Mouse (Mus musculus): ENCODE data around the gene Tmsb15b2. TPM values are rescaled to one million over a fixed set of nuclear protein-coding genes. Genes with fewer than 3 reads are reported as not detected.

Gene Tmsb15b2
- polyA plus RNA-seq, 1 experiment from 2014 or later: 76.2 TPM

DNA sequence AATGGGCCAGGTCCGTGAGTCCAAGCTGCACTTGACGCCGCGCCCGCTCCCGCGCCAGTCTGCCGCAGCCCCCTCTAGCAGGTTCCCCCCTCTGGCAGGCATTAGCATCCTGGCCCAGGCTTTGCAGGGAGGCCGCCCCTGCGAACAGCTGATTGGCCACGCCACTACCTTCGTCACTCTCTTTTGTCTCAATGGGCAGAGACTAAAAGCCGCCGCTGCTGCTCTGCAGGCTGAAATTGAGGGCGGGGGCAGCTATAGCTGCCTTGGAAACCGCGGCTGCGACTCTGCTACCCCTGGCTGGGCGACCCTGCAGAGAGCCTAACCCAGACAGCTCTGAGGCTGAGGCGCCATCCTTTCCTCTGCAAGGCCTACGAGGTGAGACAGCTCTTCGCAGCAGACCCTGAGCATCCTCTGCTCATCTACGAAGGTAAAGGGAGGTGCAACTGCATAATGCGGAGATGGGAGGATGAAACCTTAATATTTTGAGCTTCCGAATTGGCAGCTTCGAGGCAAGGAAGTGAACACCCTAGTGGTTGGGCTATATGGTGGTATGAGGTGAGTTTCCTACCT lies 17.8 kb upstream of the Tmsb15b2 start, which contains the start of gene Zcchc18:
Gene Zcchc18, plus strand, starts transcription at position 178 of the 570 bp plus-strand sequence.
- Histone ChIP-seq H3K9me3 (replicated peaks; ENCODE audit: low read length) (no peaks in the 10 kb centered on the region), H3K9ac (ENCODE audit: low read depth, low read length) (peak within 1 kb of the TSS; percentile 27; the same call in 1 of the 2 replicates), H3K36me3 (ENCODE audit: insufficient read depth, low read length) (no peaks in the 10 kb centered on the region), H3K4me3 (replicated peaks; ENCODE audit: low read depth, low read length) (peak within 1 kb of the TSS; percentile 32), H3K4me1 (replicated peaks; ENCODE audit: insufficient read depth, low read length) (no peaks in the 10 kb centered on the region), H3K27ac (no peak within 1 kb of the TSS), H3K4me2 (ENCODE audit: low read length) (peak within 1 kb of the TSS; percentile 57), H3K27me3 (ENCODE audit: insufficient read depth, low read length) (no peaks in the 10 kb centered on the region)
- WGBS: 24% methylated on average over 26 of the region's 26 CpGs
- no peak for TF ChIP-seq CTCF (IDR thresholded peaks at IDR 0.05; ENCODE audit: low read depth)
- DNase-seq (ENCODE audit: low spot score) (peak; percentile 76), ATAC-seq (replicated peaks; ENCODE audit: low FRiP score, low read depth) (peak; percentile 90)

DNA sequence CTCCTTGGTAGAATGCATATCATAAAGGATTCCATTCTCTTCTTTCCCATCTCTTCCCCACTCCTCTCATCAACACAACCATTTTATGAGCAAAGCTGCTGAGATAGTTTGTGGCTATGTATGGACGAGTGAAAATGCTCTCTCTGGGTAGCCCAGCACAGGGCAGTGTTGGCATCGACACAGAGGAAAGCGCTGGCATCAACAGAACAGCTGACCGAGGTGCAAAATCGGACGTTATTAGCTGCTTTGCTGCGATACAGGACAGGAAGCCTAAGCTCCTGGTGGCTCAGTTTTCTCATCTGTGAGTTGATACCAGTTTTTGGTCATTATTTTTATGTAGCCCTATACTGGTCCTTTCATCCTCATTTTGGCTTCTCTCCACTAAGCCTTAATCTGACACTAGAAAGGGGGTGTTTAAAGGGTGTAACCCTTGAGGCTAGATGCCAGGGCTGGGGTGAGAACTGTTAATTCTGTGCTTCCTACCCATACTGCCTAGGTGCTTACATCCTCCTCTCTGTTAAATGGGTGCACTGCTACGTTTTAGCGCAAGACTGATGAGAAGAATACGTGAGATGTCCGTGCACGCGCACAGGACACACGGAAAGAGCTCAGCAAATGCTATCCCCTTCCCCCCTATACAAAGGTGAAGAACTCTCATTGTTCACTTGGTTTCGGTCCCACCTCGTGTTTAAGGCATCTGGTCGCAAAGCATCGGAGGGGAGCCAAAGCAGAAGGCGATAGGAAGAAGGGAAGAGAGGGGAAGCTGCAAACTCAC lies 17.1 kb upstream of the Tmsb15b2 start:
- no peak overlapping the region for H3K27ac ChIP-seq
- peak overlapping the region; percentile 57 for H3K4me2 ChIP-seq (ENCODE audit: low read length)
- DNase-seq (ENCODE audit: low spot score) (no peak), ATAC-seq (replicated peaks; ENCODE audit: low FRiP score, low read depth) (0 out of 2 replicates have a peak, but pooled peaks have one; percentile 12)
- peak overlapping the region; percentile 27; the same call in 1 of the 2 replicates for H3K9ac ChIP-seq (ENCODE audit: low read depth, low read length)
- no peaks in the 10 kb centered on the region for H3K4me1 ChIP-seq (replicated peaks; ENCODE audit: insufficient read depth, low read length)
- TF ChIP-seq CTCF (IDR thresholded peaks at IDR 0.05; ENCODE audit: low read depth): no peak
- H3K4me3 ChIP-seq (replicated peaks; ENCODE audit: low read depth, low read length): peak overlapping the region; percentile 32
- no peaks in the 10 kb centered on the region for H3K36me3 ChIP-seq (ENCODE audit: insufficient read depth, low read length)
- no peaks in the 10 kb centered on the region for H3K27me3 ChIP-seq (ENCODE audit: insufficient read depth, low read length)
- WGBS: 33% methylated on average over 19 of the region's 19 CpGs
- no peaks in the 10 kb centered on the region for H3K9me3 ChIP-seq (replicated peaks; ENCODE audit: low read length)

DNA sequence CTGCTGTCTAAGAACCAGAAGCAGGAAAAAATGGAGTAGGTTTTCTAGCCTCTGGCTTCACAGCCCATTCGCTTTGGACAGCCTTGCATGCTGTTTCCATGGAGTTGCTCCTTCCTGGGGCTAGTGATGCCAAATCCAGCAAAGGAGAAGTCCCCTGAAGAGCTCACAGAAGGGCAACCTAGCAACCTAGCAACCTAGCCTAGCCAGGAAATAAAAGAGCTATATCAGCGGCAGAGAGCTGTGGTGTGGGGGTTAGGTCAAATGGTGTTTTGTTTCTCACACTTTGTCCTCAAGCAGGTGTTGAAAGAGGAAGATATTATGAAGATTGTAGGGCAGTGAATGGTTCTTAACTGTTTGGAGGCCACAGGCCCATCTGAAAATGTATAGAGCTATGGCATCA lies 16.0 kb upstream of the Tmsb15b2 start:
- WGBS: 67% methylated on average over 2 of the region's 2 CpGs
- Histone ChIP-seq H3K27ac (no peak overlapping the region), H3K36me3 (ENCODE audit: insufficient read depth, low read length) (no peaks in the 10 kb centered on the region), H3K9ac (ENCODE audit: low read depth, low read length) (no peak overlapping the region), H3K4me2 (ENCODE audit: low read length) (no peak overlapping the region), H3K4me1 (replicated peaks; ENCODE audit: insufficient read depth, low read length) (no peaks in the 10 kb centered on the region), H3K27me3 (ENCODE audit: insufficient read depth, low read length) (no peaks in the 10 kb centered on the region), H3K9me3 (replicated peaks; ENCODE audit: low read length) (no peaks in the 10 kb centered on the region), H3K4me3 (replicated peaks; ENCODE audit: low read depth, low read length) (no peak overlapping the region)
- ATAC-seq (replicated peaks; ENCODE audit: low FRiP score, low read depth) (no peak), DNase-seq (ENCODE audit: low spot score) (no peak)
- TF ChIP-seq CTCF (IDR thresholded peaks at IDR 0.05; ENCODE audit: low read depth): no peak

DNA sequence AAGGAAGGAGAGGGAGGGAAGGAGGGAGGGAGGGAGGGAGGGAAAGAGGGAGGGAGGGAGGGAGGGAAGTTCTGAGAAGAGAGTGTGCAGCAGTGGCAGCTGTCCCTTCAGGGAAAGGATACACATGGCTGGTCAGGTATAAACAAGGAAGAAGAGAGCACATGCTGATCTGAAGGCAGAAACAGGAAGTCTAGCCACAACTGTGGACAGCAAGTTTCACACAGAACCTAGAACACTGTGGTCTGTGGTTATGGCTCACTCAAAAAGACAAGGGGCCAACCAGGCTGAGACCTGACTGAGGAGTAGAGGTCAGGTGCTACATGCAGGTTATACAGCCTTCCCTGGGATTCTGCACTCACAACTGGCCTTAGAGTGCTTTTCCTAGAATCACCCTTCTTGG lies 10.7 kb upstream of the Tmsb15b2 start:
- no peaks in the 10 kb centered on the region for H3K9me3 ChIP-seq (replicated peaks; ENCODE audit: low read length)
- H3K4me1 ChIP-seq (replicated peaks; ENCODE audit: insufficient read depth, low read length): no peaks in the 10 kb centered on the region
- H3K9ac ChIP-seq (ENCODE audit: low read depth, low read length): no peak overlapping the region
- no peak overlapping the region for H3K4me3 ChIP-seq (replicated peaks; ENCODE audit: low read depth, low read length)
- H3K27ac ChIP-seq: no peak overlapping the region
- no peak for TF ChIP-seq CTCF (IDR thresholded peaks at IDR 0.05; ENCODE audit: low read depth)
- no peak overlapping the region for H3K4me2 ChIP-seq (ENCODE audit: low read length)
- H3K27me3 ChIP-seq (ENCODE audit: insufficient read depth, low read length): no peaks in the 10 kb centered on the region
- no peaks in the 10 kb centered on the region for H3K36me3 ChIP-seq (ENCODE audit: insufficient read depth, low read length)
- ATAC-seq (replicated peaks; ENCODE audit: low FRiP score, low read depth) (peak; percentile 68; the same call in 1 of the 2 replicates), DNase-seq (ENCODE audit: low spot score) (no peak)

DNA sequence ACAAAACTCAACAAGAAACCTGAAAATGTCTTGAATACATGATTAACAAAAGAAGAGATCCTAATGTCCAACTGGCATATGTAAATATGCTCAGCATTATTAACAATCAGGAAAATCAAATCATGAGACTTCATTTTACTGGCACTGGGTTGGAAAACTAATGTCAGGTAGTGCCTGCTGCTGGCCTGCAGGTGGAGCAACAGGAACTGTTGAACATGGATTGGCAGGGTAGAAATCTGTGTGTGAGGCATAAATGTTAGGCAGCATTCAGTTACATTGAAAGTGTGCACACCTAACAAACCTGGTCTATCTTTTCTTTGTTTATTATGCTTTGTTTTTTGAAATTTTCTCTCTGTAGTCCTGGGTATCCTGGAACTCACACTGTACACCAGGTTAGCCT lies 3.3 kb upstream of the Tmsb15b2 start:
- Histone ChIP-seq H3K27me3 (ENCODE audit: insufficient read depth, low read length) (no peaks in the 10 kb centered on the region), H3K4me3 (replicated peaks; ENCODE audit: low read depth, low read length) (no peak overlapping the region), H3K9ac (ENCODE audit: low read depth, low read length) (no peak overlapping the region), H3K4me1 (replicated peaks; ENCODE audit: insufficient read depth, low read length) (no peaks in the 10 kb centered on the region), H3K27ac (no peak overlapping the region), H3K36me3 (ENCODE audit: insufficient read depth, low read length) (no peaks in the 10 kb centered on the region), H3K4me2 (ENCODE audit: low read length) (no peak overlapping the region), H3K9me3 (replicated peaks; ENCODE audit: low read length) (no peaks in the 10 kb centered on the region)
- no peak for ATAC-seq (replicated peaks; ENCODE audit: low FRiP score, low read depth)
- peak; percentile 19 for DNase-seq (ENCODE audit: low spot score)
- peak; percentile 65 for TF ChIP-seq CTCF (IDR thresholded peaks at IDR 0.05; ENCODE audit: low read depth)

DNA sequence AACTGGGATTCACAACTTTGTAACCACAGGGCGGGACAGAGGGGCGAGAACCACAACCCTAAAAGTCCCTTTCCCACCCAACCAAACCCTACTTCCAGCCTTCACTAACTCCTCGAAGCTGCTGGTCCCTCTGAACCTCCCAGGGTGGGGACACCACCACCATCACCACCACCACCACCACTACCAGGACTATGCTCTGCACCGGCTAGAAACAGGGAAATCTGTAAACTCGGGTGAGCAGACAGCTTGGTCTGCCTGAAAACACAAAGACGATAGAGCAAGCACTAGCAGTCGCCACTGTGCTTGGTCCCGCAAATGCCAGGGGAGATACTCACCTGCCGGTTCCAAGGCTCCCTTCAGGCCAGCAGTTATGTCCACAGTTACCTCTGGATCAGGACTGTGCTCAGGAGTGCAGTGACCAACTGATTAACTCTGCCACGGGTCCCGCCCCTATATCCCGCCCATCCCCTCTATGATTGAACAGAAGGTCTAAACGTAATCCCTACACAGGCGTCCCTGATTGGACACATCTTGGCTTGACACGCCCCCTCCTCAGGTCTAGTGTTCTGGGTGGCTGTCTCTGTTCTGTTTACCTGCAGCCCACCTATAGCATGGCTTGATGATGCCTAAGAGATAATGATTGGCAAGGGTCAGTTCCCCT lies 1.3 kb upstream of the Tmsb15b2 start, which contains the start of the genes Tmsb15l and Tmsb15b1:
Gene Tmsb15l, minus strand, starts transcription at position 446 of the 661 bp plus-strand sequence.
Gene Tmsb15b1, minus strand, starts transcription at position 451 of the 661 bp plus-strand sequence.
- H3K9me3 ChIP-seq (replicated peaks; ENCODE audit: low read length): no peaks in the 10 kb centered on the region
- no peaks in the 10 kb centered on the region for H3K4me1 ChIP-seq (replicated peaks; ENCODE audit: insufficient read depth, low read length)
- peak within 1 kb of the TSS; percentile 28 for H3K4me3 ChIP-seq (replicated peaks; ENCODE audit: low read depth, low read length)
- no peak for TF ChIP-seq CTCF (IDR thresholded peaks at IDR 0.05; ENCODE audit: low read depth)
- no peaks in the 10 kb centered on the region for H3K27me3 ChIP-seq (ENCODE audit: insufficient read depth, low read length)
- H3K9ac ChIP-seq (ENCODE audit: low read depth, low read length): 0 out of 2 replicates have a peak within 1 kb of the TSS, but pooled peaks have one; percentile 27
- DNase-seq (ENCODE audit: low spot score): peak; percentile 79
- peak within 1 kb of the TSS; percentile 48 for H3K4me2 ChIP-seq (ENCODE audit: low read length)
- 43% methylated on average over 15 of the region's 15 CpGs for WGBS
- peak; percentile 100 for ATAC-seq (replicated peaks; ENCODE audit: low FRiP score, low read depth)
- no peaks in the 10 kb centered on the region for H3K36me3 ChIP-seq (ENCODE audit: insufficient read depth, low read length)
- H3K27ac ChIP-seq: no peak within 1 kb of the TSS
